Mouse (Mus musculus): ENCODE measurements around the gene Hectd2. TPM values are rescaled to one million over a fixed set of nuclear protein-coding genes. Genes with fewer than 3 reads are reported as not detected.

Gene Hectd2
- polyA plus RNA-seq, 1 experiment, result 0.28 TPM

- H3K27ac ChIP-seq (ENCODE audit: insufficient read depth, low read length), result no peak overlapping the region
- H3K27me3 ChIP-seq (ENCODE audit: control insufficient read depth, insufficient read depth, low read length), result no peaks in the 10 kb centered on the region; the same call in 1 of the 2 replicates
- no peak for DNase-seq (ENCODE audit: low read depth in 1 of 2, low spot score in 2 of 2)
- no peaks in the 10 kb centered on the region for H3K4me1 ChIP-seq (ENCODE audit: control insufficient read depth, insufficient read depth, insufficient read length)
- no peak for TF ChIP-seq CTCF (IDR thresholded peaks at IDR 0.05; ENCODE audit: extremely low read depth, insufficient read depth, insufficient read length, insufficient replicate concordance)
- no peak for TF ChIP-seq POLR2A (IDR thresholded peaks at IDR 0.05; ENCODE audit: low read depth, low read length)
- H3K4me3 ChIP-seq (ENCODE audit: extremely low read depth, insufficient read depth, insufficient read length), result no peak overlapping the region
- H3K36me3 ChIP-seq (ENCODE audit: control insufficient read depth, insufficient read depth, low read length), result no peaks in the 10 kb centered on the region
- 92% methylated on average over 7 of the region's 7 CpGs for WGBS
Measured at GRCm38 (mm10) chr19:36665206-36665605, 110.8 kb downstream of the Hectd2 start.

GRCm38 (mm10) chr19:36665641-36666040, 111.2 kb downstream of the Hectd2 start:
- TF ChIP-seq CTCF (IDR thresholded peaks at IDR 0.05; ENCODE audit: extremely low read depth, insufficient read depth, insufficient read length, insufficient replicate concordance), result no peak
- TF ChIP-seq POLR2A (IDR thresholded peaks at IDR 0.05; ENCODE audit: low read depth, low read length), result no peak
- no peaks in the 10 kb centered on the region for H3K4me1 ChIP-seq (ENCODE audit: control insufficient read depth, insufficient read depth, insufficient read length)
- H3K36me3 ChIP-seq (ENCODE audit: control insufficient read depth, insufficient read depth, low read length), result no peaks in the 10 kb centered on the region
- no peak overlapping the region for H3K4me3 ChIP-seq (ENCODE audit: extremely low read depth, insufficient read depth, insufficient read length)
- DNase-seq (ENCODE audit: low read depth in 1 of 2, low spot score in 2 of 2), result no peak
- 78% methylated on average over 5 of the region's 5 CpGs for WGBS
- H3K27me3 ChIP-seq (ENCODE audit: control insufficient read depth, insufficient read depth, low read length), result no peaks in the 10 kb centered on the region; the same call in 1 of the 2 replicates
- no peak overlapping the region for H3K27ac ChIP-seq (ENCODE audit: insufficient read depth, low read length)

- Histone ChIP-seq H3K4me1 (ENCODE audit: control insufficient read depth, insufficient read depth, insufficient read length) (no peaks in the 10 kb centered on the region), H3K27me3 (ENCODE audit: control insufficient read depth, insufficient read depth, low read length) (no peaks in the 10 kb centered on the region; the same call in 1 of the 2 replicates), H3K4me3 (ENCODE audit: extremely low read depth, insufficient read depth, insufficient read length) (no peak overlapping the region), H3K27ac (ENCODE audit: insufficient read depth, low read length) (no peak overlapping the region), H3K36me3 (ENCODE audit: control insufficient read depth, insufficient read depth, low read length) (no peaks in the 10 kb centered on the region)
- no peak for DNase-seq (ENCODE audit: low read depth in 1 of 2, low spot score in 2 of 2)
- TF ChIP-seq CTCF (IDR thresholded peaks at IDR 0.05; ENCODE audit: extremely low read depth, insufficient read depth, insufficient read length, insufficient replicate concordance), result no peak
- no peak for TF ChIP-seq POLR2A (IDR thresholded peaks at IDR 0.05; ENCODE audit: low read depth, low read length)
- 88% methylated on average over 5 of the region's 5 CpGs for WGBS
Measured at GRCm38 (mm10) chr19:36666471-36666870, 112.0 kb downstream of the Hectd2 start.

GRCm38 (mm10) chr19:36667368-36667767, 112.9 kb downstream of the Hectd2 start:
- TF ChIP-seq POLR2A (IDR thresholded peaks at IDR 0.05; ENCODE audit: low read depth, low read length), result no peak
- no peak for TF ChIP-seq CTCF (IDR thresholded peaks at IDR 0.05; ENCODE audit: extremely low read depth, insufficient read depth, insufficient read length, insufficient replicate concordance)
- H3K4me1 ChIP-seq (ENCODE audit: control insufficient read depth, insufficient read depth, insufficient read length), result no peaks in the 10 kb centered on the region
- 81% methylated on average over 6 of the region's 6 CpGs for WGBS
- no peak overlapping the region for H3K4me3 ChIP-seq (ENCODE audit: extremely low read depth, insufficient read depth, insufficient read length)
- no peak overlapping the region for H3K27ac ChIP-seq (ENCODE audit: insufficient read depth, low read length)
- DNase-seq (ENCODE audit: low read depth in 1 of 2, low spot score in 2 of 2), result no peak
- H3K27me3 ChIP-seq (ENCODE audit: control insufficient read depth, insufficient read depth, low read length), result no peaks in the 10 kb centered on the region; the same call in 1 of the 2 replicates
- H3K36me3 ChIP-seq (ENCODE audit: control insufficient read depth, insufficient read depth, low read length), result no peaks in the 10 kb centered on the region

- H3K4me3 ChIP-seq (ENCODE audit: extremely low read depth, insufficient read depth, insufficient read length), result no peak overlapping the region
- 89% methylated on average over 1 of the region's 1 CpGs for WGBS
- TF ChIP-seq CTCF (IDR thresholded peaks at IDR 0.05; ENCODE audit: extremely low read depth, insufficient read depth, insufficient read length, insufficient replicate concordance) (no peak), POLR2A (IDR thresholded peaks at IDR 0.05; ENCODE audit: low read depth, low read length) (no peak)
- DNase-seq (ENCODE audit: low read depth in 1 of 2, low spot score in 2 of 2), result no peak
- H3K27me3 ChIP-seq (ENCODE audit: control insufficient read depth, insufficient read depth, low read length), result no peaks in the 10 kb centered on the region; the same call in 1 of the 2 replicates
- H3K36me3 ChIP-seq (ENCODE audit: control insufficient read depth, insufficient read depth, low read length), result no peaks in the 10 kb centered on the region
- H3K27ac ChIP-seq (ENCODE audit: insufficient read depth, low read length), result no peak overlapping the region
- H3K4me1 ChIP-seq (ENCODE audit: control insufficient read depth, insufficient read depth, insufficient read length), result no peaks in the 10 kb centered on the region
Measured at GRCm38 (mm10) chr19:36668098-36668497, 113.7 kb downstream of the Hectd2 start.

GRCm38 (mm10) chr19:36668881-36669639, 114.6 kb downstream of the Hectd2 start:
- WGBS, result 90% methylated on average over 2 of the region's 2 CpGs
- Histone ChIP-seq H3K27ac (ENCODE audit: insufficient read depth, low read length) (no peak overlapping the region), H3K27me3 (ENCODE audit: control insufficient read depth, insufficient read depth, low read length) (no peaks in the 10 kb centered on the region; the same call in 1 of the 2 replicates), H3K36me3 (ENCODE audit: control insufficient read depth, insufficient read depth, low read length) (no peaks in the 10 kb centered on the region), H3K4me1 (ENCODE audit: control insufficient read depth, insufficient read depth, insufficient read length) (no peaks in the 10 kb centered on the region), H3K4me3 (ENCODE audit: extremely low read depth, insufficient read depth, insufficient read length) (no peak overlapping the region)
- TF ChIP-seq POLR2A (IDR thresholded peaks at IDR 0.05; ENCODE audit: low read depth, low read length), result no peak
- no peak for TF ChIP-seq CTCF (IDR thresholded peaks at IDR 0.05; ENCODE audit: extremely low read depth, insufficient read depth, insufficient read length, insufficient replicate concordance)
- DNase-seq (ENCODE audit: low read depth in 1 of 2, low spot score in 2 of 2), result no peak

All from spleen, adult 2 months (tissue).